Mouse (Mus musculus) limb, embryonic 14.5 days (tissue): ENCODE data around the gene Trpc4ap. TPM values are rescaled to one million over a fixed set of nuclear protein-coding genes. Genes with fewer than 3 reads are reported as not detected.
"Not testable (repeated sequence)": the region's sequence is repeated elsewhere in the genome, so short reads cannot be mapped to it uniquely, and the experiment has no call there.

Experiments
- ATAC-seq: fragments of 200-750 bp; cut with Nextera tagmentation; 2 replicates; pipeline ENCODE4 v1.8.0; 2017; ENCODE audit warnings: low read depth, moderate number of reproducible peaks, moderate TSS enrichment; ENCODE audit not compliant: low FRiP score
- DNase-seq: peaks from one replicate; pipeline ENCODE4 v3.0.0-alpha.2; 2015; ENCODE audit warnings: low spot score
- H3K27ac ChIP-seq: fragments of 300-500 bp; sonication (generic); replicated peaks from 2 replicates; pipeline ENCODE4 v1.5.1; 2014; ENCODE audit warnings: low read depth, mild to moderate bottlenecking, low read length, moderate library complexity, mixed read lengths
- H3K27me3 ChIP-seq: fragments of 300-500 bp; sonication (generic); 2 replicates; pipeline ENCODE4 v1.6.1; 2014; ENCODE audit warnings: low read length, mixed read lengths; ENCODE audit not compliant: control insufficient read depth, insufficient read depth
- H3K36me3 ChIP-seq: fragments of 300-500 bp; sonication (generic); 2 replicates; pipeline ENCODE4 v1.6.1; 2014; ENCODE audit warnings: mild to moderate bottlenecking, low read length, moderate library complexity, mixed read lengths; ENCODE audit not compliant: control insufficient read depth, insufficient read depth
- H3K4me1 ChIP-seq: fragments of 300-500 bp; sonication (generic); 2 replicates; pipeline ENCODE4 v1.6.1; 2014; ENCODE audit warnings: antibody characterized with exemption, low read length, mixed read lengths; ENCODE audit not compliant: control insufficient read depth, insufficient read depth
- H3K4me2 ChIP-seq: fragments of 300-500 bp; sonication (generic); replicated peaks from 2 replicates; pipeline ENCODE4 v1.6.1; 2014; ENCODE audit warnings: low read depth, mild to moderate bottlenecking, low read length, moderate library complexity; ENCODE audit not compliant: severe bottlenecking
- H3K4me3 ChIP-seq: fragments of 300-500 bp; sonication (generic); replicated peaks from 2 replicates; pipeline ENCODE4 v1.5.1; 2014; ENCODE audit warnings: low read length
- H3K9ac ChIP-seq: fragments of 300-500 bp; sonication (generic); 2 replicates; pipeline ENCODE4 v1.6.1; 2014; ENCODE audit warnings: mild to moderate bottlenecking, low read depth, low read length, moderate library complexity; ENCODE audit not compliant: severe bottlenecking
- H3K9me3 ChIP-seq: fragments of 300-500 bp; sonication (generic); 2 replicates; pipeline ENCODE4 v1.6.1; 2016; ENCODE audit warnings: low read length; ENCODE audit not compliant: control insufficient read depth
- POLR2A ChIP-seq: fragments of 200-500 bp; IDR thresholded peaks from 2 replicates; pipeline ENCODE4 v1.8.0; 2012; ENCODE audit warnings: inconsistent platforms, mild to moderate bottlenecking, moderate library complexity, borderline replicate concordance; ENCODE audit not compliant: insufficient read depth, insufficient read length; ENCODE audit errors: extremely low read depth
- WGBS: fragments of 180-500 bp; shearing (Covaris S2); extraction: QIAGEN DNeasy Blood & Tissue Kit; methylation state at CpG from one replicate; pipeline ENCODE4 v1.1.7; 2014; 5-methylcytosine and 5-hydroxymethylcytosine counted together
- polyA plus RNA-seq, 2 experiments: library from polyadenylated mRNA; depleted of rRNA in 1 of 2; stranded (reverse) in 1 of 2; unstranded in 1 of 2; fragments of >200 nt; fragmentation: Nextera tagmentation in 1 of 2; extraction: Ambion mirVana in 1 of 2; gene quantifications; 2 replicates each; pipeline versions ENCODE4 v1.2.1 to v1.2.3; 2012 to 2014

The Trpc4ap gene
- polyA plus RNA-seq (2012; rRNA removed) (166 and 196 TPM in 2 replicates), polyA plus RNA-seq (2014; fragmentation: Nextera tagmentation; extraction: Ambion mirVana) (140 and 153 TPM in 2 replicates)

GRCm38 (mm10) chr2:155691723-155692493, at the start of gene Trpc4ap:
Gene Trpc4ap (minus strand): TSS chr2:155692384.
- H3K4me2 ChIP-seq = peak within 1 kb of the TSS; percentile 61
- under 1% methylated on average over 43 of the region's 72 CpGs for WGBS
- peak within 1 kb of the TSS; percentile 89 for H3K27ac ChIP-seq

DNA sequence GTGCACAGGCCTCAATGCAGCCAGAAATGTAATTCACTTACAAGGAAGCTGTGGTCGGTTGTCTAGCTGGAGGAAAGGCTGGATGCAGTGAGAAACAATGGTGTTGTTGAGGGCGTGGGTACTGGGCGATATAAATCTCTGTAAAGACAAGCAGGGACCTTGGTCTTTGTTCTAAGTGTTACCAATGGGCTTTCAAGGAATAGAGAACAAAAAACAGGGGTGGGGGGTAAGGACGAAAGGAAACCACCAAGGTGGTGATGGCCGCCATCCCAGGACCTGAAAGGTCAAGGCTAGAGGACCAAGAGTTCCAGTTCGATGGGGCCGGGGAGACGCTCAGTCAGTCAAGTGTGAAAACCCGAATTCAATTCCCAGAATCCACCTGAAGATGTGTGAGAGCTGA, 45.6 kb upstream of the Trpc4ap start:
- H3K4me1 ChIP-seq = no peaks in the 10 kb centered on the region
- DNase-seq (no peak), ATAC-seq (no peak)
- no peak overlapping the region for H3K27ac ChIP-seq
- no peak overlapping the region for H3K9ac ChIP-seq
- no peak for TF ChIP-seq POLR2A
- no peaks in the 10 kb centered on the region for H3K27me3 ChIP-seq
- no peak overlapping the region for H3K4me3 ChIP-seq
- H3K9me3 ChIP-seq = no peaks in the 10 kb centered on the region
- H3K4me2 ChIP-seq = no peak overlapping the region
- no peaks in the 10 kb centered on the region for H3K36me3 ChIP-seq
- 76% methylated on average over 9 of the region's 9 CpGs for WGBS

More at GRCm38 (mm10) chr2:155691723-155692493, at the start of gene Trpc4ap:
- peak within 1 kb of the TSS; percentile 99 for H3K4me3 ChIP-seq
- H3K9ac ChIP-seq = peak within 1 kb of the TSS; percentile 97
- peaks cover 14% of the 10 kb centered on the region for H3K4me1 ChIP-seq
- no peaks in the 10 kb centered on the region for H3K27me3 ChIP-seq
- DNase-seq = peak; percentile 94
- H3K36me3 ChIP-seq = peaks cover 13% of the 10 kb centered on the region
- 0 out of 2 replicates have a peak, but pooled peaks have one; percentile 61 for TF ChIP-seq POLR2A
- ATAC-seq = peak; percentile 96
- no peaks in the 10 kb centered on the region for H3K9me3 ChIP-seq

- WGBS = 74% methylated on average over 6 of the region's 6 CpGs
- TF ChIP-seq POLR2A = no peak
- H3K27ac ChIP-seq = no peak overlapping the region
- H3K9me3 ChIP-seq = no peaks in the 10 kb centered on the region
- no peaks in the 10 kb centered on the region for H3K36me3 ChIP-seq
- no peak overlapping the region for H3K4me3 ChIP-seq
- DNase-seq (no peak), ATAC-seq (no peak)
- H3K9ac ChIP-seq = no peak overlapping the region
- H3K27me3 ChIP-seq = no peaks in the 10 kb centered on the region
- no peak overlapping the region for H3K4me2 ChIP-seq
- no peaks in the 10 kb centered on the region for H3K4me1 ChIP-seq
These were observed 44.8 kb upstream of the Trpc4ap start for GRCm38 (mm10) chr2:155736936-155737335.

GRCm38 (mm10) chr2:155735766-155736165, 43.6 kb upstream of the Trpc4ap start, which contains the start of gene Gm17581:
Gene Gm17581 (minus strand): TSS chr2:155735866.
- not testable (repeated sequence) for H3K4me3 ChIP-seq, H3K27me3 ChIP-seq, H3K9me3 ChIP-seq, H3K4me2 ChIP-seq, ATAC-seq, H3K9ac ChIP-seq, DNase-seq, H3K27ac ChIP-seq, H3K36me3 ChIP-seq, H3K4me1 ChIP-seq
- 86% methylated on average over 5 of the region's 5 CpGs for WGBS

- WGBS = 69% methylated on average over 5 of the region's 5 CpGs
- ATAC-seq (no peak), DNase-seq (no peak)
- no peak for TF ChIP-seq POLR2A
- H3K27ac ChIP-seq = no peak overlapping the region
- H3K4me1 ChIP-seq = no peaks in the 10 kb centered on the region
- H3K27me3 ChIP-seq = no peaks in the 10 kb centered on the region
- no peaks in the 10 kb centered on the region for H3K36me3 ChIP-seq
- H3K4me3 ChIP-seq = no peak overlapping the region
- no peak overlapping the region for H3K4me2 ChIP-seq
- H3K9ac ChIP-seq = no peak overlapping the region
- no peaks in the 10 kb centered on the region for H3K9me3 ChIP-seq
These were observed 42.9 kb upstream of the Trpc4ap start for GRCm38 (mm10) chr2:155735080-155735479.
